Mouse (Mus musculus) stomach, embryonic 16.5 days (tissue): ENCODE measurements around the gene Trim32. TPM values are rescaled to one million over a fixed set of nuclear protein-coding genes. Genes with fewer than 3 reads are reported as not detected.

ENCODE experiments used
- ATAC-seq: fragments of 200-750 bp; cut with Nextera tagmentation; 2 replicates; pipeline ENCODE4 v1.8.0; 2017; ENCODE audit warnings: moderate number of reproducible peaks, moderate TSS enrichment; ENCODE audit not compliant: insufficient read depth, low FRiP score
- H3K27ac ChIP-seq: fragments of 300-500 bp; sonication (generic); 2 replicates; pipeline ENCODE4 v1.5.1; 2014; ENCODE audit warnings: low read length
- H3K27me3 ChIP-seq: fragments of 300-500 bp; sonication (generic); 2 replicates; pipeline ENCODE4 v1.6.1; 2014; ENCODE audit warnings: low read length, control low read depth, mixed read lengths; ENCODE audit not compliant: control insufficient read depth, insufficient read depth
- H3K36me3 ChIP-seq: fragments of 300-500 bp; sonication (generic); 2 replicates; pipeline ENCODE4 v1.6.1; 2014; ENCODE audit warnings: low read length; ENCODE audit not compliant: control insufficient read depth, insufficient read depth
- H3K4me1 ChIP-seq: fragments of 300-500 bp; sonication (generic); 2 replicates; pipeline ENCODE4 v1.6.1; 2014; ENCODE audit warnings: low read length, control low read depth, mixed read lengths; ENCODE audit not compliant: control insufficient read depth, insufficient read depth
- H3K4me2 ChIP-seq: fragments of 300-500 bp; sonication (generic); 2 replicates; pipeline ENCODE4 v1.6.1; 2014; ENCODE audit warnings: low read depth, low read length, mixed read lengths
- H3K4me3 ChIP-seq: fragments of 300-500 bp; sonication (generic); replicated peaks from 2 replicates; pipeline ENCODE4 v1.5.1; 2014; ENCODE audit warnings: mild to moderate bottlenecking, low read length
- H3K9ac ChIP-seq: fragments of 300-500 bp; sonication (generic); 2 replicates; pipeline ENCODE4 v1.6.1; 2014; ENCODE audit warnings: low read length
- H3K9me3 ChIP-seq: fragments of 300-500 bp; sonication (generic); replicated peaks from 2 replicates; pipeline ENCODE4 v1.6.1; 2016; ENCODE audit warnings: low read length, control low read depth; ENCODE audit not compliant: control insufficient read depth
- WGBS: fragments of 180-500 bp; shearing (Covaris S2); extraction: QIAGEN DNeasy Blood & Tissue Kit; methylation state at CpG from one replicate; pipeline ENCODE4 v1.1.7; 2014; 5-methylcytosine and 5-hydroxymethylcytosine counted together
- polyA plus RNA-seq: library from polyadenylated mRNA; unstranded; fragments of >200 nt; fragmentation: Nextera tagmentation; extraction: Ambion mirVana; gene quantifications from 2 replicates; pipeline ENCODE4 v1.2.1, GENCODE M21; 2015

Gene Trim32
- polyA plus RNA-seq, 1 experiment from 2014 or later, result 41.2 TPM

DNA sequence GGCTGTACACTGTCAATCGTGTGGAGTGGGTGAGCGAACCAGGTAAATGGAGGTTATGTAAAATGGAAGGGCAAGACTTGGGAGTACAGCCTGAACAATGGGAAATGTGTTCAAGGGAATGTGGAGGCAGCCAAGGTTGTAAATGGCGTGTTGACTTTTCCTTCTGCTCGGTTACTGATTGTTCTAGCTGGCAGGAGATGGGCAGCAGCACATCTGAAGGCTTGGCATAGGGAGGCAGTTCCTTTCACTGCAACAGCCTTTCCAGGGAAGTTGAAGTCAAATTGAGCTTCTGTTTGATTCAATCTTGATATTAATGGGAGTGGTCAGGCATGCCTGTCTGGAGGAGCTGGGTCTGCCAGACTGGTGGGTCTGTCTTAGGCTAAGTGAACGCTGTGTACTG is 5.5 kb downstream of the Trim32 start:
- Histone ChIP-seq H3K9ac (no peak overlapping the region), H3K36me3 (peaks cover 23% of the 10 kb centered on the region), H3K4me3 (no peak overlapping the region), H3K9me3 (no peaks in the 10 kb centered on the region), H3K27me3 (no peaks in the 10 kb centered on the region), H3K4me1 (peaks cover 8% of the 10 kb centered on the region), H3K4me2 (no peak overlapping the region), H3K27ac (no peak overlapping the region)
- no peak for ATAC-seq
- WGBS, result 77% methylated on average over 5 of the region's 5 CpGs

DNA sequence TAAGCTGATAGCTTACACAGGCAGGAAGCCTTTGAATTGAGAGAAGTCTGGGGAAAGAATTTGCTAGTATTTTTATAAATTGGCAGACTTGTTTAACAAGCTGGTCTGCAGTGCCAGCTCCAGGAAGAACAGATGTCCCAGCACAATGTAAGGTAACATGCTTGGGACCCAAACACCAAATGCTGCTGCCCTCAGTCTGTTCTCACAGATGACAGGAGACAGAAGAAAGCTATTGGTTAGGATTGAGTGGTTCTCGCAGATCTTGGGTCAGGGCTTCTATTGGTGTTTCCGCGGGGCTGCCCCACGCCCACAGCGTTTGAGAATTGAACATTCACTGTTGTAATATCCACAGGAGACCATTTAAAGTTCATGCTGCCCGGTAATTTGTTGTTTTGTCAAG is 6.1 kb downstream of the Trim32 start:
- Histone ChIP-seq H3K4me2 (no peak overlapping the region), H3K27ac (no peak overlapping the region), H3K4me3 (no peak overlapping the region), H3K27me3 (no peaks in the 10 kb centered on the region), H3K36me3 (peaks cover 23% of the 10 kb centered on the region), H3K4me1 (peaks cover 8% of the 10 kb centered on the region), H3K9me3 (no peaks in the 10 kb centered on the region), H3K9ac (no peak overlapping the region)
- WGBS, result 85% methylated on average over 6 of the region's 6 CpGs
- ATAC-seq, result no peak

DNA sequence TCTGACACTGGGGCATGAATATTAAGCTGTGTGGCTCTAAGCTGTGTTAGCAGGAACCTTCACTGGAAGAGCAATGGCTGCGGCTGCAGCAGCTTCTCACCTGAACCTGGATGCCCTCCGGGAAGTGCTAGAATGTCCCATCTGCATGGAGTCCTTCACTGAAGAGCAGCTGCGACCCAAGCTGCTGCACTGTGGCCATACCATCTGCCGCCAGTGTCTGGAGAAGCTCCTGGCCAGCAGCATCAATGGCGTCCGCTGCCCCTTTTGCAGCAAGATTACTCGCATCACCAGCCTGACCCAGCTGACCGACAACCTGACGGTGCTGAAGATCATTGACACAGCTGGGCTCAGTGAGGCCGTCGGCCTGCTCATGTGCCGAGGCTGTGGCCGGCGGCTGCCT is 8.3 kb downstream of the Trim32 start:
- Histone ChIP-seq H3K36me3 (peaks cover 31% of the 10 kb centered on the region), H3K9me3 (no peaks in the 10 kb centered on the region), H3K4me2 (no peak overlapping the region), H3K4me1 (no peaks in the 10 kb centered on the region), H3K27ac (no peak overlapping the region), H3K9ac (no peak overlapping the region), H3K4me3 (no peak overlapping the region), H3K27me3 (no peaks in the 10 kb centered on the region)
- ATAC-seq, result no peak
- WGBS, result 98% methylated on average over 14 of the region's 14 CpGs

DNA sequence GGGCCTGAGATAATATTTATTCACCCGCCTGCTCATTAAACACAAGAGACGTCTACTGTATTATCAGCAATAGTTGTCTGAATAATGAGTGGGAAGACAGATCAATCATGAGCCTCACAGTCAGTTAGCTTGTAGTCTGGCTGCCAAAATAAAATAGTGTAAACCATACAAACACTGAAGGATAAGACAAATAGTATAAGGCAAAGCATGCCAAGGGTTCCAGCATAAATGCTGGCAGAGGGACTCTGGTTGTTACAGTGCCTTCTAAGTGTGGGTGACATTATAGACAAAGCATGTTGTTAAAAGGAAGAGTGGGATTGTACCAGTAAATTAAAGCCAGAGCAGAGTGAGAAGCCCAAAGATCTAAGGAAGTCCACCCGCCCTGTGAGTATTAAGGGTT is 15.3 kb downstream of the Trim32 start:
- Histone ChIP-seq H3K9ac (no peak overlapping the region), H3K27ac (no peak overlapping the region), H3K36me3 (peaks cover 10% of the 10 kb centered on the region), H3K4me3 (no peak overlapping the region), H3K27me3 (no peaks in the 10 kb centered on the region), H3K9me3 (no peaks in the 10 kb centered on the region), H3K4me2 (no peak overlapping the region), H3K4me1 (no peaks in the 10 kb centered on the region)
- 67% methylated on average over 3 of the region's 3 CpGs for whole genome bisulfite sequencing
- ATAC-seq, result no peak

DNA sequence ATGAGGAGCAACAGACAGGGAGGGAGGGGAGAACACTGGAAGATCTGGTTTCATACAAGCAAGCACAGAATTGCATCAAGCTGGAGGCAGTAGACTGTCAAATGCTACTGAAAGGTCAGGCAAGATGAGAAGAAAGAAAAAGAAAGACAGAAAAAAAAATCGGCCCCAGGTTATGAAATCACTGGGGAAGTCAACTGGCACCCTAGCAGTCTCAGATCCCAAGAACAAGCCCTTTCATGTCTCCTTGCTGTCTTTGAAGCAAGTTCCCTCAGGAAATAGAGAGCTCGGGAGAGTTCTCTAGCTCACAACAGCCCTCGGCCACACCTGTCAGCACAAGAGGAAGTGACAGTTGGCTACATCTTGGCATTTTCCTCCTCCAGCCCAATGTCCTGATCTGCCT is 33.4 kb downstream of the Trim32 start:
- no peaks in the 10 kb centered on the region for H3K4me1 ChIP-seq
- no peaks in the 10 kb centered on the region for H3K9me3 ChIP-seq
- no peaks in the 10 kb centered on the region for H3K36me3 ChIP-seq
- no peak overlapping the region for H3K4me2 ChIP-seq
- H3K4me3 ChIP-seq, result no peak overlapping the region
- H3K27ac ChIP-seq, result no peak overlapping the region
- no peak overlapping the region for H3K9ac ChIP-seq
- H3K27me3 ChIP-seq, result no peaks in the 10 kb centered on the region
- 71% methylated on average over 3 of the region's 3 CpGs for WGBS
- ATAC-seq, result no peak

DNA sequence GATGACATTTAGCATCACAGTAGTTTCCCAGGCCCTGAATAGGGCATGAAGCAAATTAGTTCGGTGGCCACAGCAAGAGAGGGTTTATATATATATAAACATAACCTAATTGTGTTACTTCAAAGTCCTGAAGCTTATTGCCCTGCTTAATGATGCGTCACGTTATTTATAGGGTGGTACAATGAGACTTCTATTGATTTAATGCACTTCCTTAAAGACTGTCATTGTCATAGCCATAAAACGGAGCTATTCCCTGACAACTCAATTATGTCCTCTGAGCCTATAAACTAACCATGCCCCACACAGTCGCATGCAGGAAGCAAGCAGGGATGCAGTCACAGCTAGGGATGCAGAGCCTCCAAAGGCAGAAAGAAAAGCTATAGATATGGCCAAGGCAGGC is 37.8 kb downstream of the Trim32 start:
- no peak overlapping the region for H3K4me3 ChIP-seq
- no peaks in the 10 kb centered on the region for H3K27me3 ChIP-seq
- 70% methylated on average over 5 of the region's 5 CpGs for WGBS
- no peak for ATAC-seq
- H3K9me3 ChIP-seq, result no peaks in the 10 kb centered on the region
- no peak overlapping the region for H3K4me2 ChIP-seq
- no peak overlapping the region for H3K27ac ChIP-seq
- no peak overlapping the region for H3K9ac ChIP-seq
- no peaks in the 10 kb centered on the region for H3K4me1 ChIP-seq
- H3K36me3 ChIP-seq, result no peaks in the 10 kb centered on the region

DNA sequence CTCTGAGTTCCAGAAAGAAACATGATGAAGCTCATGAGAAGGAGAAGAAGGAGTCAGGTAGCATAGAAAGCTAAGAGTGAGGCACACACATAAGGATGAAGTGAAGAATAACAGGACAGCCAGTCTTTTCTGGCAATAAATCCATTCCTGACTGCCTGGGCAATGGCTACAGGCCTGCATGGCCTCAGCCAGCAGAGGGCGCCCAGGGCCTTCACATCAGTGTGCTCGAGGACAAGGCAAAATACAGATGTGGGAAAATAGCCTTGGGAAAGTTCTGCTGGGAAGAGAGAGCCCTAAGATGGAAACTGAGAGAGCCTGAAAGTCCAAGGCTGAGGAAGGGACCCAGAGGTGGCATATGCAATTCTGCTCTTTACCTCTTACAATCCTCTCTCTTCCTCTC is 49.9 kb downstream of the Trim32 start:
- 3% methylated on average over 2 of the region's 2 CpGs for WGBS

DNA sequence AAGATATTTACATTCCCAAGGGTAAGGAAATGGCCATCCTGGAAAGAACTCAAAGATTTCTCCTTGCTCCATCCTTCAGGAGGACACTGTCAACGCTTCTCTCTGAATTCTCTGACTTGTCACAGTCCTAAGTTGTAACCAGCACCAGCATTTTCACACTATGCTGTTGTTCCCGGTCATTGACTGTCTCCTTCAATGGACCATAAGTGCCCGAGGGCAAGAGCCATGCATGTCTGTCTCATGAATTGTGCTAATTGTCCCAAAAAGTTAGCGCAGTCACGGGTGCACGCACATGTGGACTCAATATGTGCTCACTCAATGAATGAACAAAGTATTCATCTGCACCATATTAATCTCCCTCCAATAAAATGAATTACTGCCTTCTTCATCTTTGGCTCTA is 58.4 kb downstream of the Trim32 start:
- no peak for ATAC-seq
- H3K9me3 ChIP-seq, result no peaks in the 10 kb centered on the region
- no peak overlapping the region for H3K4me2 ChIP-seq
- no peak overlapping the region for H3K27ac ChIP-seq
- H3K4me1 ChIP-seq, result no peaks in the 10 kb centered on the region
- no peak overlapping the region for H3K9ac ChIP-seq
- WGBS, result 83% methylated on average over 6 of the region's 6 CpGs
- no peaks in the 10 kb centered on the region for H3K36me3 ChIP-seq
- H3K4me3 ChIP-seq, result no peak overlapping the region
- H3K27me3 ChIP-seq, result no peaks in the 10 kb centered on the region

More for the DNA sequence above, 49.9 kb downstream of the Trim32 start:
- H3K4me3 ChIP-seq, result no peak overlapping the region
- ATAC-seq, result peak; percentile 80
- H3K27me3 ChIP-seq, result no peaks in the 10 kb centered on the region
- H3K27ac ChIP-seq, result no peak overlapping the region
- H3K4me2 ChIP-seq, result no peak overlapping the region
- no peaks in the 10 kb centered on the region for H3K4me1 ChIP-seq
- no peaks in the 10 kb centered on the region for H3K36me3 ChIP-seq
- H3K9me3 ChIP-seq, result no peaks in the 10 kb centered on the region
- no peak overlapping the region for H3K9ac ChIP-seq
